Mouse (Mus musculus) MEL (cell line): Measurements from ENCODE around the gene B3galt5. TPM values are rescaled to one million over a fixed set of nuclear protein-coding genes. Genes with fewer than 3 reads are reported as not detected.

ENCODE experiments used
- DNase-seq: peaks from one replicate; pipeline ENCODE4 v3.0.0; 2011; ENCODE audit warnings: low read depth, low spot score
- H3K27ac ChIP-seq: 2 replicates; pipeline ENCODE4 v1.5.1; 2012; ENCODE audit warnings: low read depth, mild to moderate bottlenecking, control low read depth, low read length, moderate library complexity; ENCODE audit not compliant: control insufficient read depth
- H3K27me3 ChIP-seq, 2 experiments: fragments of 150-350 bp in 1 of 2; sonication (generic) in 1 of 2; 2 replicates each; pipeline ENCODE4 v1.6.1; 2012; ENCODE audit warnings: low read length in 2 of 2, mild to moderate bottlenecking in 2 of 2, improper control_type of control experiment in 1 of 2, moderate library complexity in 1 of 2; ENCODE audit not compliant: insufficient read depth in 2 of 2, control insufficient read depth in 1 of 2
- H3K36me3 ChIP-seq, 2 experiments: 2 replicates each; pipeline ENCODE4 v1.6.1; 2012 to 2014; ENCODE audit warnings: low read length in 2 of 2, improper control_type of control experiment in 1 of 2, inconsistent platforms in 1 of 2, mild to moderate bottlenecking in 1 of 2; ENCODE audit not compliant: insufficient read depth in 2 of 2, control insufficient read depth in 1 of 2
- H3K4me1 ChIP-seq, 2 experiments: fragments of 150-350 bp in 1 of 2; sonication (generic) in 1 of 2; 2 replicates each; pipeline ENCODE4 v1.6.1; 2012; ENCODE audit warnings: low read length in 2 of 2, improper control_type of control experiment in 1 of 2, mild to moderate bottlenecking in 1 of 2; ENCODE audit not compliant: insufficient read depth in 2 of 2, control insufficient read depth in 1 of 2
- H3K4me3 ChIP-seq, 2 experiments: fragments of 150-350 bp in 1 of 2; sonication (generic) in 1 of 2; 2 replicates each; pipeline ENCODE4 v1.5.1; 2012; ENCODE audit warnings: low read depth in 2 of 2, low read length in 2 of 2, mild to moderate bottlenecking in 2 of 2, moderate library complexity in 2 of 2, control low read depth in 1 of 2, improper control_type of control experiment in 1 of 2; ENCODE audit not compliant: control insufficient read depth in 1 of 2, insufficient read depth in 1 of 2
- H3K79me2 ChIP-seq: 2 replicates; pipeline ENCODE4 v1.6.1; 2012; ENCODE audit warnings: mild to moderate bottlenecking, low read length, moderate library complexity; ENCODE audit not compliant: control insufficient read depth, poor library complexity, insufficient read depth
- H3K9ac ChIP-seq: 2 replicates; pipeline ENCODE4 v1.6.1; 2012; ENCODE audit warnings: low read depth, mild to moderate bottlenecking, control low read depth, low read length, moderate library complexity; ENCODE audit not compliant: control insufficient read depth, poor library complexity, severe bottlenecking
- H3K9me3 ChIP-seq: fragments of 150-350 bp; sonication (generic); replicated peaks from 2 replicates; pipeline ENCODE4 v1.6.1; 2012; ENCODE audit warnings: mild to moderate bottlenecking, low read length, improper control_type of control experiment, moderate library complexity; ENCODE audit not compliant: insufficient read depth
- CHD1 ChIP-seq: IDR thresholded peaks from 2 replicates; pipeline ENCODE4 v1.6.1; 2012; ENCODE audit warnings: low read depth, mild to moderate bottlenecking, inconsistent platforms, low read length, improper control_type of control experiment
- CHD2 ChIP-seq: IDR thresholded peaks from 2 replicates; pipeline ENCODE4 v1.6.1; 2011; ENCODE audit warnings: low read length, improper control_type of control experiment
- CTCF ChIP-seq, 3 experiments: IDR thresholded peaks in 2 of 3; conservative IDR thresholded peaks in 1 of 3; 2 replicates each; pipeline ENCODE4 v1.5.1; 2011 to 2012; ENCODE audit warnings: low read length in 3 of 3, low read depth in 2 of 3, mild to moderate bottlenecking in 2 of 3, improper control_type of control experiment in 1 of 3, inconsistent platforms in 1 of 3, mixed read lengths in 1 of 3, moderate library complexity in 1 of 3; ENCODE audit not compliant: control insufficient read depth in 1 of 3, insufficient read depth in 1 of 3, poor library complexity in 1 of 3, severe bottlenecking in 1 of 3
- E2F4 ChIP-seq: IDR thresholded peaks from 2 replicates; pipeline ENCODE4 v1.6.1; 2011; ENCODE audit warnings: low read depth, low read length, improper control_type of control experiment, borderline replicate concordance
- ELF1 ChIP-seq: IDR thresholded peaks from 2 replicates; pipeline ENCODE4 v1.6.1; 2014; ENCODE audit warnings: low read depth, mild to moderate bottlenecking, inconsistent platforms, low read length, improper control_type of control experiment, moderate library complexity
- EP300 ChIP-seq, 2 experiments: IDR thresholded peaks; 2 replicates each; pipeline ENCODE4 v1.6.1; 2011; ENCODE audit warnings: improper control_type of control experiment in 2 of 2, low read length in 2 of 2, low read depth in 1 of 2, mild to moderate bottlenecking in 1 of 2
- ETS1 ChIP-seq: IDR thresholded peaks from 2 replicates; pipeline ENCODE4 v1.6.1; 2012; ENCODE audit warnings: low read depth, mild to moderate bottlenecking, inconsistent platforms, low read length, improper control_type of control experiment, moderate library complexity
- GATA1 ChIP-seq: IDR thresholded peaks from 2 replicates; pipeline ENCODE4 v1.6.1; 2011; ENCODE audit warnings: low read depth, low read length, improper control_type of control experiment
- HCFC1 ChIP-seq: IDR thresholded peaks from 2 replicates; pipeline ENCODE4 v1.6.1; 2012; ENCODE audit warnings: low read depth, mild to moderate bottlenecking, inconsistent platforms, low read length, improper control_type of control experiment, moderate library complexity
- JUND ChIP-seq: IDR thresholded peaks from 2 replicates; pipeline ENCODE4 v1.6.1; 2011; ENCODE audit warnings: low read depth, mild to moderate bottlenecking, improper control_type of control experiment, low read length
- KAT2A ChIP-seq: conservative IDR thresholded peaks from 2 replicates; pipeline ENCODE4 v1.6.1; 2012; ENCODE audit warnings: low read depth, low read length, improper control_type of control experiment, inconsistent platforms
- MAFK ChIP-seq: IDR thresholded peaks from 2 replicates; pipeline ENCODE4 v1.6.1; 2011; ENCODE audit warnings: low read depth, mild to moderate bottlenecking, low read length, improper control_type of control experiment, borderline replicate concordance
- MAZ ChIP-seq: IDR thresholded peaks from 2 replicates; pipeline ENCODE4 v1.6.1; 2012; ENCODE audit warnings: low read depth, mild to moderate bottlenecking, inconsistent platforms, low read length, improper control_type of control experiment
- MXI1 ChIP-seq: IDR thresholded peaks from 2 replicates; pipeline ENCODE4 v1.6.1; 2011; ENCODE audit warnings: mild to moderate bottlenecking, low read depth, low read length, improper control_type of control experiment
- MYB ChIP-seq: IDR thresholded peaks from 2 replicates; pipeline ENCODE4 v1.6.1; 2011; ENCODE audit warnings: mild to moderate bottlenecking, low read depth, low read length, improper control_type of control experiment
- NELFE ChIP-seq: IDR thresholded peaks from 2 replicates; pipeline ENCODE4 v1.6.1; 2011; ENCODE audit warnings: low read depth, low read length, improper control_type of control experiment
- NRF1 ChIP-seq: IDR thresholded peaks from 2 replicates; pipeline ENCODE4 v1.6.1; 2014; ENCODE audit warnings: low read depth, mild to moderate bottlenecking, inconsistent platforms, low read length, improper control_type of control experiment, moderate library complexity; ENCODE audit not compliant: poor library complexity, insufficient read depth, severe bottlenecking
- POLR2A ChIP-seq, 2 experiments: IDR thresholded peaks; 2 replicates each; pipeline ENCODE4 v1.6.1; 2011 to 2012; ENCODE audit warnings: low read length in 2 of 2, mild to moderate bottlenecking in 2 of 2, control low read depth in 1 of 2, improper control_type of control experiment in 1 of 2, low read depth in 1 of 2, moderate library complexity in 1 of 2; ENCODE audit not compliant: control insufficient read depth in 1 of 2, insufficient read depth in 1 of 2, poor library complexity in 1 of 2
- POLR2AphosphoS5 ChIP-seq: IDR thresholded peaks from 2 replicates; pipeline ENCODE4 v1.6.1; 2012; ENCODE audit warnings: low read depth, borderline replicate concordance, mild to moderate bottlenecking, inconsistent platforms, low read length, moderate library complexity, mixed read lengths
- SIN3A ChIP-seq: IDR thresholded peaks from 2 replicates; pipeline ENCODE4 v1.6.1; 2012; ENCODE audit warnings: low read length, improper control_type of control experiment, inconsistent platforms
- SMC3 ChIP-seq: IDR thresholded peaks from 2 replicates; pipeline ENCODE4 v1.6.1; 2011; ENCODE audit warnings: low read depth, low read length, improper control_type of control experiment
- TAL1 ChIP-seq: IDR thresholded peaks from 2 replicates; pipeline ENCODE4 v1.6.1; 2012; ENCODE audit warnings: mild to moderate bottlenecking, inconsistent platforms, low read length, moderate library complexity, mixed read lengths
- TBP ChIP-seq: IDR thresholded peaks from 2 replicates; pipeline ENCODE4 v1.8.0; 2011; ENCODE audit warnings: low read depth, low read length, improper control_type of control experiment
- TCF12 ChIP-seq: IDR thresholded peaks from 2 replicates; pipeline ENCODE4 v1.6.1; 2014; ENCODE audit warnings: low read depth, mild to moderate bottlenecking, inconsistent platforms, low read length, improper control_type of control experiment, moderate library complexity
- USF1 ChIP-seq: IDR thresholded peaks from 2 replicates; pipeline ENCODE4 v1.6.1; 2014; ENCODE audit warnings: low read depth, mild to moderate bottlenecking, inconsistent platforms, low read length, improper control_type of control experiment, moderate library complexity
- ZMIZ1 ChIP-seq: IDR thresholded peaks from 2 replicates; pipeline ENCODE4 v1.6.1; 2012; ENCODE audit warnings: low read depth, mild to moderate bottlenecking, inconsistent platforms, low read length, improper control_type of control experiment, moderate library complexity
- polyA plus RNA-seq, 2 experiments: library from polyadenylated mRNA; stranded (reverse) in 1 of 2; unstranded in 1 of 2; fragments of >175 nt in 1 of 2; fragments of >200 nt in 1 of 2; gene quantifications; 2 replicates each; pipeline versions ENCODE4 v1.2.1 to v1.2.4; 2012; ENCODE audit warnings: low replicate concordance in 2 of 2, low read depth in 1 of 2; ENCODE audit not compliant: insufficient read length in 2 of 2, insufficient read depth in 1 of 2, missing spikeins in 1 of 2
- total RNA-seq: library from RNA; depleted of rRNA; stranded (reverse); fragments of 300-350 nt; gene quantifications from 2 replicates; pipeline ENCODE4 v1.2.3, GENCODE M21; 2012

B3galt5 gene
- total and polyA plus RNA-seq, 3 experiments = not detected

DNA sequence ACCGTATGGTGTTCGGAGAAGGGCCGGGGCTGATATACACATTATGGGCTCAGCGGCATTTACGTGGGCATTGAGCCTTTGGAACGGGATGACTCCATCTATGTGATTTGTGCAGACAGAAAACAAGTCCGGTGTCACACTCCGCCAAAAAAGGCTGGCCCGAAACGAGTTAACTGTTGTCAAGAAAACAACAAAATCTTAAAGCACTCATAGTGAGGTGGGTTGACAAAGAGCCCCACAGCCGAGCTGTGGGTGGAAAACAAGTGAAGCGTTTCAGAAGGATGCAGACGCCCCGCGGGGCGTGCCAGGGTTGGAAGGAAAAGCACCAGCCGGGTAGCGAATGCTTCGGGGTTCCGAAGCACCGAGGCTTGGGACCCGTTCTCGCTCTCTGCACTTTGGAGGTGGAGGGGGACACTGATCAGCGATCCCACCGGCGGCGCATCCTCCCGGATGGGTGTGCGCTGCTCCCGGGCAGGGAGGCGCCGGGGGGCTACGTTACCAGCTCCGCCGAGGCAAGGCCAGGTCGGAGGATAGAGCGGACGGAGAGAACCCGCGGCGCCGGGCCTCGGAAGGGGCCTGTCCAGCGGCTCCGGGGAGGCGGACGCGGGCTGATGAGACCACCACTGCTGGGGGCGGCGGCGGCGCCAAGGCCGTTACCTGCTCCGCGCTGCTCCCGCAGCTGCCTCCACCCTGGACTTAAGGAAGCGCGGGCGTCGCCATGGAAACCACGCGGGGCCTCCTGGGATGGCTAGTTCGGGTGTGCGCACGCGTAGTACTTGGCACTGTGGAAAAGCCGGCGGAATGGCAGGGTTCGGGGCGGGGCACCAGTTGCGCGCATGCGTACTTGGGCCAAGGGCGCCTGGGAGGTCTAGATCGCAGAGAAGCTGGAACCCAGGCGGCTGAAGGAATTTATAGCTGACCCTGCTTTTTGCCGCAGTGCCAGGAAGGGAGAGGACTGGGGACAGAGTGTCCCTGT is 43.8 kb upstream of the B3galt5 start, which contains the start of gene Lca5l (continued):
- TF ChIP-seq MXI1 (peak; percentile 90), USF1 (no peak), ELF1 (peak; percentile 61), HCFC1 (peak; percentile 85)

- H3K9ac ChIP-seq = no peak within 1 kb of the TSS
- no peak within 1 kb of the TSS for H3K27ac ChIP-seq
- TF ChIP-seq JUND = no peak
- no peak for TF ChIP-seq USF1
- TF ChIP-seq TAL1 = no peak
- TF ChIP-seq TBP = no peak
- no peak for TF ChIP-seq NELFE
- TF ChIP-seq ETS1 = no peak
- TF ChIP-seq KAT2A = no peak
- no peak for TF ChIP-seq MXI1
- no peak for TF ChIP-seq MAFK
- no peak for TF ChIP-seq TCF12
- TF ChIP-seq POLR2AphosphoS5 = no peak
- no peak for TF ChIP-seq HCFC1
- no peak for TF ChIP-seq EP300 (IDR thresholded peaks at IDR 0.05; ENCODE audit: low read depth in 1 of 2, low read length in 2 of 2)
- TF ChIP-seq, all 39 proteins: peak for 0
- no peak for DNase-seq
- H3K27me3 ChIP-seq = no peaks in the 10 kb centered on the region
- no peaks in the 10 kb centered on the region for H3K36me3 ChIP-seq
- no peaks in the 10 kb centered on the region for H3K4me1 ChIP-seq
- no peak within 1 kb of the TSS for H3K4me3 ChIP-seq
- H3K9me3 ChIP-seq = no peaks in the 10 kb centered on the region
- no peaks in the 10 kb centered on the region for H3K79me2 ChIP-seq
Observed at GRCm38 (mm10) chr16:96199913-96200701, 35.5 kb upstream of the B3galt5 start, which contains the start of gene Sh3bgr. Gene Sh3bgr, plus strand, starts transcription at chr16:96200450.

- no peak overlapping the region for H3K27ac ChIP-seq
- TF ChIP-seq POLR2AphosphoS5 (no peak), CTCF (IDR thresholded peaks at IDR 0.05 in 2 of 3, conservative IDR thresholded peaks at IDR 0.05 in 1 of 3; ENCODE audit: control insufficient read depth in 1 of 3, insufficient read depth in 1 of 3, low read depth in 2 of 3, low read length in 3 of 3, poor library complexity in 1 of 3, severe bottlenecking in 1 of 3) (no peak), CHD1 (no peak), MAZ (no peak), ELF1 (no peak), ETS1 (no peak), SMC3 (no peak), ZMIZ1 (no peak), MYB (no peak), E2F4 (no peak), NRF1 (no peak), USF1 (no peak), TBP (no peak), GATA1 (no peak), CHD2 (no peak), SIN3A (no peak), POLR2A (IDR thresholded peaks at IDR 0.05; ENCODE audit: control insufficient read depth in 1 of 2, insufficient read depth in 1 of 2, low read depth in 1 of 2, low read length in 2 of 2, poor library complexity in 1 of 2) (no peak)
- TF ChIP-seq, all 39 proteins: peak for 0
- Histone ChIP-seq H3K27me3 (no peaks in the 10 kb centered on the region), H3K79me2 (no peaks in the 10 kb centered on the region), H3K4me1 (no peaks in the 10 kb centered on the region), H3K4me3 (no peak overlapping the region), H3K9me3 (no peaks in the 10 kb centered on the region), H3K9ac (no peak overlapping the region), H3K36me3 (no peaks in the 10 kb centered on the region)
- DNase-seq = no peak
Observed at GRCm38 (mm10) chr16:96200702-96201028, 34.9 kb upstream of the B3galt5 start.
